Mouse (Mus musculus): ENCODE results near the gene Gorasp1.

DNA sequence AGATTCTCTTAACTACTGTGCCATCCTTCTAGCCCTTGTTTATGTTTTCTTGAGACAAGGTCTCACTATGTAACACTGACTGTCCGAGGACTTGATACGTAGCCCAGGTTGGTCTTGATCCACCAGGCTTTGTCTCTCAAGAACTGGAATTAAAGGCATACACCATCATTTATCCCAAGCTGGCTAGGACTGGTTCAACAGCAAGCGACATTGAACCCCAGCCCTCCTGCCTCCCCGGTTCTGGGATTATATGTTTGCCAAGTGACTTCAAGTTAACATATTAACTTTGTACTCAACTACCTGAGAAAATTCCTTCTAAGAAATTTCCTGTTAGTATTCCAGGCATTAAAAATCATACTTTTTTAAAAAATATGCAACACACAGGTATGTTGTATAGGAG is 37.9 kb upstream of the Gorasp1 start:
- TF ChIP-seq CTCF (conservative IDR thresholded peaks at IDR 0.05; ENCODE audit: insufficient read depth, insufficient read length, low read depth, low read length) = no peak
- no peak for TF ChIP-seq POLR2A (IDR thresholded peaks at IDR 0.05; ENCODE audit: low read depth, low read length)

Data from kidney, adult 2 months (tissue).